In genomic region chr11:77791752-77792565, GRCm38 (mm10) we compare ENCODE assay signal across 9 mouse cellular contexts. TPM values are rescaled to one million over a fixed set of nuclear protein-coding genes. Genes with fewer than 3 reads are reported as not detected.
DNase-seq lines count a peak whose midpoint lies in the region; ATAC-seq and TF ChIP-seq lines count a peak whose summit lies in the region.
"Had no signal": no experiment of that assay in that cellular context is flagged by ENCODE, and none has a peak within 500 bp of the region (broad histone marks: within the 10 kb centered on the region; RNA-seq: fewer than 3 reads in every experiment).

No protein-coding gene starts in this region.

- peak overlapping the region; percentile 19; the same call in 1 of the 2 replicates for H3K27ac ChIP-seq in cerebellum, adult 2 months (ENCODE audit: insufficient read depth, low read length)
- H3K27ac ChIP-seq in forebrain, embryonic 15.5 days (replicated peaks), result peak overlapping the region; percentile 76
- peak overlapping the region; percentile 61; the same call in 1 of the 2 replicates for H3K27ac ChIP-seq in stomach, embryonic 14.5 days (ENCODE audit: low read length)

- intact Hi-C loops in left cerebral cortex, postnatal 25 days (cut with DNase I), result no loop called here

- H3K36me3 ChIP-seq in forebrain, embryonic 15.5 days, result no peaks in the 10 kb centered on the region
- no peaks in the 10 kb centered on the region for H3K36me3 ChIP-seq in stomach, embryonic 14.5 days (ENCODE audit: control insufficient read depth, insufficient read depth, low read length)

- no peak for TF ChIP-seq CTCF in cerebellum, adult 2 months (IDR thresholded peaks at IDR 0.05; ENCODE audit: borderline replicate concordance, insufficient read depth, low read depth, low read length)
- no peak for TF ChIP-seq CTCF in lung, adult 2 months (IDR thresholded peaks at IDR 0.05; ENCODE audit: insufficient read depth, low read length)

- H3K9ac ChIP-seq in forebrain, embryonic 15.5 days (replicated peaks), result 0 out of 2 replicates have a peak overlapping the region, but pooled peaks have one; percentile 23
- H3K9ac ChIP-seq in stomach, embryonic 14.5 days (replicated peaks; ENCODE audit: low read depth, low read length), result no peak overlapping the region; the same call in 1 of the 2 replicates

- ATAC-seq in forebrain, embryonic 15.5 days (replicated peaks), result no peak
- ATAC-seq in stomach, embryonic 14.5 days (ENCODE audit: insufficient number of reproducible peaks, insufficient read depth, low FRiP score, low read depth), result no peak

- DNase-seq in cerebellum, adult 2 months, result peak in 1 of 2 experiments; percentile 57
- no peak for DNase-seq in cerebellum, adult 8-10 months
- peak; percentile 71 for DNase-seq in MN1 (ENCODE audit: low spot score)
- DNase-seq in kidney, adult 11 months, result peak; percentile 88
- peak; percentile 88 for DNase-seq in lung, adult 2 months
- DNase-seq in left cerebral cortex, postnatal 25 days (ENCODE audit: low spot score in 2 of 2), result no peak

- no peak for TF ChIP-seq POLR2A in cerebellum, adult 2 months (IDR thresholded peaks at IDR 0.05; ENCODE audit: borderline replicate concordance, insufficient read depth, low read length)
- TF ChIP-seq POLR2A in lung, adult 2 months (IDR thresholded peaks at IDR 0.05; ENCODE audit: borderline replicate concordance, extremely low read depth, low read depth, low read length), result no peak

- WGBS in cerebellum, adult 2 months, result 31% methylated on average over 12 of the region's 12 CpGs
- 30% methylated on average over 12 of the region's 12 CpGs for WGBS in forebrain, embryonic 15.5 days
- 24% methylated on average over 12 of the region's 12 CpGs for WGBS in lung, adult 2 months
- WGBS in stomach, embryonic 14.5 days, result 51% methylated on average over 12 of the region's 12 CpGs

- no peak overlapping the region for H3K4me3 ChIP-seq in cerebellum, adult 2 months (replicated peaks; ENCODE audit: insufficient read depth, low read depth, low read length)
- no peak overlapping the region for H3K4me3 ChIP-seq in forebrain, embryonic 15.5 days
- H3K4me3 ChIP-seq in lung, adult 2 months (replicated peaks; ENCODE audit: extremely low read depth, low read depth, low read length), result no peak overlapping the region
- no peak overlapping the region for H3K4me3 ChIP-seq in stomach, embryonic 14.5 days (ENCODE audit: low read depth, low read length)

- no peak overlapping the region for H3K4me2 ChIP-seq in forebrain, embryonic 15.5 days (replicated peaks)
- no peak overlapping the region for H3K4me2 ChIP-seq in stomach, embryonic 14.5 days (replicated peaks; ENCODE audit: low read depth, low read length)

- peaks cover 19% of the 10 kb centered on the region for H3K4me1 ChIP-seq in cerebellum, adult 2 months (ENCODE audit: control insufficient read depth, insufficient read depth, low read length)
- H3K4me1 ChIP-seq in forebrain, embryonic 15.5 days, result peaks cover 41% of the 10 kb centered on the region
- peaks cover 23% of the 10 kb centered on the region for H3K4me1 ChIP-seq in lung, adult 2 months (ENCODE audit: control insufficient read depth, insufficient read depth, low read length)
- peaks cover 22% of the 10 kb centered on the region for H3K4me1 ChIP-seq in stomach, embryonic 14.5 days (ENCODE audit: control insufficient read depth, insufficient read depth, low read length)

- H3K9me3 ChIP-seq in forebrain, embryonic 15.5 days, result no peaks in the 10 kb centered on the region
- no peaks in the 10 kb centered on the region for H3K9me3 ChIP-seq in stomach, embryonic 14.5 days (ENCODE audit: control insufficient read depth, low read depth, low read length)

- H3K27me3 ChIP-seq in cerebellum, adult 2 months (ENCODE audit: control insufficient read depth, insufficient read depth, low read length), result no peaks in the 10 kb centered on the region
- no peaks in the 10 kb centered on the region for H3K27me3 ChIP-seq in forebrain, embryonic 15.5 days
- H3K27me3 ChIP-seq in stomach, embryonic 14.5 days (ENCODE audit: control insufficient read depth, insufficient read depth, low read length), result no peaks in the 10 kb centered on the region

RNA-seq across cellular contexts. Expression of gene Gm10277, which starts 4.4 kb away (rescaled TPM):
- not detected in 2 replicates for polyA plus RNA-seq in cerebellum, adult 2 months (2012; rRNA removed)
- 2.4 and 2.5 TPM in 2 replicates for polyA plus RNA-seq in forebrain, embryonic 15.5 days (2015; fragmentation: Nextera tagmentation; extraction: Ambion mirVana)
- polyA plus RNA-seq in lung, adult 2 months (2012; rRNA removed), result not detected in 2 replicates
- 1.2 and 1.5 TPM in 2 replicates for polyA plus RNA-seq in stomach, embryonic 14.5 days (2014; fragmentation: Nextera tagmentation; extraction: Ambion mirVana)
- not detected for total RNA-seq in left cerebral cortex, postnatal 25 days (2021)
- total RNA-seq: left cerebral cortex, postnatal 10 days had no signal

RNA-seq across cellular contexts. Expression of gene Myo18a, which starts 28.9 kb away (rescaled TPM):
- polyA plus RNA-seq in cerebellum, adult 2 months (2012; rRNA removed), result 56.5 and 62.1 TPM in 2 replicates
- polyA plus RNA-seq in forebrain, embryonic 15.5 days (2015; fragmentation: Nextera tagmentation; extraction: Ambion mirVana), result 45.5 and 52.5 TPM in 2 replicates
- 63.7 and 92.1 TPM in 2 replicates for polyA plus RNA-seq in lung, adult 2 months (2012; rRNA removed)
- 18.4 and 22.3 TPM in 2 replicates for polyA plus RNA-seq in stomach, embryonic 14.5 days (2014; fragmentation: Nextera tagmentation; extraction: Ambion mirVana)
- total RNA-seq in left cerebral cortex, postnatal 25 days (2021), result 100 to 1,000 TPM; 156 to 157 TPM

Comparison
In these comparisons a context has a peak if more than half of its experiments do, and no peak if none do; other contexts are left out.
1. DNase-seq: peak in MN1 (single experiment), kidney, adult 11 months (single experiment) and lung, adult 2 months (single experiment); none in cerebellum, adult 8-10 months (single experiment) and left cerebral cortex, postnatal 25 days (0 of 2).
2. H3K27ac ChIP-seq: peak in every context shown above with its lines; median percentile 76 in forebrain, embryonic 15.5 days; 61 in stomach, embryonic 14.5 days; 19 in cerebellum, adult 2 months.